Mouse (Mus musculus) adrenal gland, postnatal 4 days (tissue): ENCODE results near the gene 4931429L15Rik. TPM values are rescaled to one million over a fixed set of nuclear protein-coding genes. Genes with fewer than 3 reads are reported as not detected.

Source experiments
- DNase-seq, 2 experiments: peaks; one replicate each; pipeline ENCODE4 v3.0.0; 2021 to 2022; ENCODE audit warnings: low spot score in 2 of 2, mixed read lengths in 2 of 2
- total RNA-seq, 2 experiments: library from RNA; stranded (reverse); gene quantifications; 2 replicates each; pipeline ENCODE4 v1.2.3; 2021

The 4931429L15Rik gene
- total RNA-seq, 2 experiments from 2014 or later = not detected

- DNase-seq = no peak
Observed at GRCm38 (mm10) chr9:46259111-46259510, 60.7 kb downstream of the 4931429L15Rik start.

DNA sequence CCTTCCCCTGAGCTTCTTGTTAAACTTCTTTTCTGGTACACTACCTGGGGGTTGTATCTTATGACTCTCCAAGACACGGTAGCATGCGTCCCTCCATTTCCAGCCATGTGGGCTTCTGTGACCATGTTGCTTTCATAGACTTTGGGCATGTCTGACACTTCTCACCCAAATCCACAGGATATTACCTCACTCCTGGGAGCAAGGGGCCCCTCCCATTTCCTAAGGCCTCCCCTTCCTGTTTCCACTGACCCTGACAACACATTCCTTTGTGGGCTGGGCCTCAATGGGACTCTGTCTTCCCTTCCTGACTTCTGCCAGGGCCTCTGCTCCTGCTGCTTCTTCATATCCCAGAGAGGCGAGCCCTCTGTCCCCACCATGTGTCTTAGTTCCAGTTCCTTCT lies 62.2 kb downstream of the 4931429L15Rik start:
- DNase-seq = no peak

DNA sequence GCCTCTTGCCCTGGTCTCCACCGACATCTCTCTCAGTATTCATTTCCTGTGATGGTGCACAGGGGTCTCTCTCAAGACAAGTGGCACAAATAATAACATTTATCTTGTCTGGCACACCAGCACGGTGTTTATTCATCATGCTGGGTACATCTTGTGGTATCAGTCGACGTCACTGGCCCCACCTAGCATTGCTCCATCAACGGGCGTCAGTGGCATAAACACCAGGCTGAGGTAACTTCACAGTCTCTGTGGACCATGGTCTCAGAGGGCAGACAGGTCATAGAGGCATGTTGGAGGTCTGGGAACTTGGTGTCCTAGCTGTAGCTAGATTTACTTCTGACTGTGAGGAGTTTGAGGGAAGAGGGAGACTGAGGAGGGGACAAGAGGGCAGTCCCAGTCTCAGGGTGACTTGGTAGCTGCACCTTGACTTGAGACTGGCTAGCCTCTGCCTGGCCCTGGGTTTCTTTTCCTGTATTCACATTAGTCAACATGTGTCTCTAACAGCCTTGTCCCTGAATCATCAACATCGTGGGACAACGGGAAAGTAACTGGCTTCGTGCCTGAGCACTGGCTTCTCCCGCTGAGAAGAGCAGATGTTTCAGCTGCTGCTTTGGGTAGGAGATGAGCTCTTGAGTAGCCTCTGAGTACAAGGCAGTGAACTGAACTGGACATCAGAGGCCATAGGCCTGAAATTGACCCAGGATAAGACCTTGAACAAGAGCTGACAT lies 63.0 kb downstream of the 4931429L15Rik start:
- no peak for DNase-seq

- no peak for DNase-seq
Observed at GRCm38 (mm10) chr9:46256177-46256576, 63.6 kb downstream of the 4931429L15Rik start.

Other genes starting within 250 kb of the 4931429L15Rik start
- 1,000 to 10,000 TPM in 1 of 2 experiments, 10 to 100 TPM in 1; 38.1 to 1,458 TPM for gene Apoa1, start 91.4 kb downstream of the 4931429L15Rik start, total RNA-seq
- gene Apoc3, start 84.3 kb downstream of the 4931429L15Rik start, total RNA-seq = 1 to 10 TPM in 1 of 2 experiments, under 1 TPM in 1; 0.64 to 9.5 TPM
- gene Apoa4, start 79.3 kb downstream of the 4931429L15Rik start, total RNA-seq = 1 to 10 TPM in 1 of 2 experiments, under 1 TPM in 1; 0.48 to 3.8 TPM
- gene Apoa5, start 51.4 kb downstream of the 4931429L15Rik start, total RNA-seq = 10 to 100 TPM in 1 of 2 experiments, 1 to 10 TPM in 1; 2.1 to 34.3 TPM
- 10 to 100 TPM; 36.4 to 39.4 TPM for gene Zpr1, start 46.9 kb downstream of the 4931429L15Rik start, total RNA-seq
- gene Bud13, start 37.0 kb downstream of the 4931429L15Rik start, total RNA-seq = 10 to 100 TPM; 14.2 to 17.0 TPM